Mouse (Mus musculus): ENCODE results near the gene Olfr11.

Olfr11 gene

GRCm38 (mm10) chr13:21642418-21642817, at the start of gene Olfr11:
Olfr11 (minus strand) TSS chr13:21642518.
- no peak for DNase-seq

GRCm38 (mm10) chr13:21677305-21677704, 35.0 kb upstream of the Olfr11 start, which contains the start of gene Olfr1360:
Olfr1360 (minus strand) TSS chr13:21677405.
- no peak for DNase-seq

- no peak for DNase-seq
Measured at GRCm38 (mm10) chr13:21663286-21663685, 21.0 kb upstream of the Olfr11 start, which contains the start of gene Olfr1361. Olfr1361 (minus strand) TSS chr13:21663386.

DNA sequence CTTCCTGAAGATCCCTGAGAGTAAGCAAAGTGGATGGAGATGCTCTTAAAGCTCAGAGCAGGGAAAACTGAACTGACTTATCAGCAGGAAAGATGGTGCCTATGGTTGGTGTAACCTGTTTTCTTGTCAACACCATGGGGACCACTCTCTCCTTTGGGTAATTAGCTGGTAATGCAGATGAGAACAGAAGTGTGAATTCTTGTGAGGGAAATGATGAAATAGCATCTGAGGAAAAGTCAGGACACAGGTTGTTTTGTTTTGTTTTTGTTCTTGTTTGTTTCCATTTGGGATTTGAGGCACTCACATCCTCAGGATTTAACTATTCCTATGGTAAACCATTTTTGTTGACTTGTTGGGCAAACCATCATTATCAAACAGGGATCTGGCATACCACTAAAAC, 28.4 kb downstream of the Olfr11 start, which contains the start of gene Olfr1362:
Gene Olfr1362, minus strand, starts transcription at position 101 of the 400 bp plus-strand sequence.
- no peak for DNase-seq

DNA sequence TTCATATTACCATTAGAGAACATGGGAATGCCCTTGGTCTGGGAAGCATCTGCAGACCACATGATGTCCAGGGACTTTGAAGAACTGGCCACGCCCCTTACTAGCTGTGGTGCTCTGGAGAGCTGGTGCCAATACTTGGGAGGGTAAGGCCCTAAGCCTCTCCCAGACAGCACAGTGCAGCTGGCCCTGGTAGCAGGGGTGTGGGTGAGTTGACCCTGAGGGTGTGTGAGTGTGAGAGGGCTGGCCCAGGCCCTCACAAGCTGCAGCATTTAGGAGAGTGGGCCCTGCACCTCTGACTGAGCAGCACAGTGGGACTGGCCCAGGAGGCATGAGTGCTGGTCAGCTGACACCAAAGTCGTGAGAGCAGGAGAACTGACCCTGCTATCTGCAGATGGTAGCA, 50.7 kb downstream of the Olfr11 start:
- no peak for DNase-seq

All from layer of hippocampus, adult 9-11 months (tissue).